8 mouse cellular contexts compared by ENCODE assay signal in genomic region chr2:122937922-122938321, GRCm38 (mm10).
DNase-seq lines count a peak whose midpoint lies in the region; ATAC-seq and TF ChIP-seq lines count a peak whose summit lies in the region.

No protein-coding gene starts in this region.

- no peak overlapping the region for H3K9ac ChIP-seq in hindbrain, postnatal 0 days (replicated peaks; ENCODE audit: low read length)
- no peak overlapping the region for H3K9ac ChIP-seq in hindbrain, embryonic 16.5 days (ENCODE audit: low read depth, low read length)

- no peaks in the 10 kb centered on the region for H3K27me3 ChIP-seq in hindbrain, postnatal 0 days (ENCODE audit: insufficient read depth, low read length)
- no peaks in the 10 kb centered on the region for H3K27me3 ChIP-seq in hindbrain, embryonic 16.5 days (replicated peaks; ENCODE audit: control insufficient read depth, insufficient read depth, low read length)

- peak; percentile 69 for DNase-seq in hindbrain, postnatal 0 days (ENCODE audit: low spot score)
- DNase-seq in 416B (ENCODE audit: low read depth) (peak; percentile 25), NIH3T3 (ENCODE audit: low read depth) (peak; percentile 6)
- DNase-seq in layer of hippocampus, adult 18-20 months (ENCODE audit: low spot score in 2 of 2), result peak; percentile 5 to 62
- DNase-seq in gastrocnemius, postnatal 4 days (ENCODE audit: low spot score in 2 of 2), result no peak
- DNase-seq in urinary bladder, postnatal 36 days (ENCODE audit: low spot score in 2 of 2), result no peak

- no peaks in the 10 kb centered on the region for H3K36me3 ChIP-seq in hindbrain, postnatal 0 days (ENCODE audit: insufficient read depth, low read length)
- H3K36me3 ChIP-seq in hindbrain, embryonic 16.5 days (ENCODE audit: control insufficient read depth, insufficient read depth, low read length), result no peaks in the 10 kb centered on the region

- H3K27ac ChIP-seq in hindbrain, postnatal 0 days, result no peak overlapping the region
- H3K27ac ChIP-seq in hindbrain, embryonic 16.5 days (ENCODE audit: low read depth, low read length), result no peak overlapping the region

- TF ChIP-seq CTCF in hindbrain, postnatal 0 days (IDR thresholded peaks at IDR 0.05; ENCODE audit: low read depth), result peak; percentile 66

- H3K9me3 ChIP-seq in hindbrain, postnatal 0 days (ENCODE audit: low read length), result no peaks in the 10 kb centered on the region
- H3K9me3 ChIP-seq in hindbrain, embryonic 16.5 days (ENCODE audit: control insufficient read depth, low read length), result no peaks in the 10 kb centered on the region

- no peak overlapping the region for H3K4me2 ChIP-seq in hindbrain, postnatal 0 days (ENCODE audit: low read depth, low read length)
- no peak overlapping the region for H3K4me2 ChIP-seq in hindbrain, embryonic 16.5 days (ENCODE audit: low read length)

- H3K4me1 ChIP-seq in hindbrain, postnatal 0 days (ENCODE audit: insufficient read depth, low read length), result no peaks in the 10 kb centered on the region
- H3K4me1 ChIP-seq in hindbrain, embryonic 16.5 days (ENCODE audit: control insufficient read depth, insufficient read depth, low read depth, low read length), result no peaks in the 10 kb centered on the region

- no peak overlapping the region for H3K4me3 ChIP-seq in hindbrain, postnatal 0 days (ENCODE audit: low read length)
- no peak overlapping the region for H3K4me3 ChIP-seq in hindbrain, embryonic 16.5 days (ENCODE audit: low read length)

- 45% methylated on average over 4 of the region's 4 CpGs for WGBS in hindbrain, postnatal 0 days
- WGBS in hindbrain, embryonic 16.5 days, result 46% methylated on average over 4 of the region's 4 CpGs

- no peak for ATAC-seq in hindbrain, postnatal 0 days
- no peak for ATAC-seq in hindbrain, embryonic 16.5 days
- no peak for ATAC-seq in activated CD4-positive, CD25-positive, alpha-beta regulatory T cell, adult 4 months

Comparison
In these comparisons a context has a peak if more than half of its experiments do, and no peak if none do; other contexts are left out.
1. DNase-seq: peak in hindbrain, postnatal 0 days (single experiment), 416B (single experiment), NIH3T3 (single experiment) and layer of hippocampus, adult 18-20 months (2 of 2); none in gastrocnemius, postnatal 4 days (0 of 2) and urinary bladder, postnatal 36 days (0 of 2).